10 mouse cellular contexts compared by ENCODE assay signal in genomic region chr9:14608521-14608920, GRCm38 (mm10). TPM values are rescaled to one million over a fixed set of nuclear protein-coding genes. Genes with fewer than 3 reads are reported as not detected.
DNase-seq lines count a peak whose midpoint lies in the region; ATAC-seq and TF ChIP-seq lines count a peak whose summit lies in the region.
"Had no signal": no experiment of that assay in that cellular context is flagged by ENCODE, and none has a peak within 500 bp of the region (broad histone marks: within the 10 kb centered on the region; RNA-seq: fewer than 3 reads in every experiment).

No protein-coding gene starts in this region.

- H3K4me2 ChIP-seq in lung, embryonic 14.5 days, result no peak overlapping the region
- H3K4me2 ChIP-seq in neural tube, embryonic 14.5 days (ENCODE audit: low read depth, low read length), result 0 out of 2 replicates have a peak overlapping the region, but pooled peaks have one; percentile 2

- ATAC-seq in lung, embryonic 14.5 days (ENCODE audit: insufficient read depth), result peak; percentile 74; the same call in 1 of the 2 replicates
- ATAC-seq in neural tube, embryonic 14.5 days (ENCODE audit: low read depth), result no peak

- no peak for TF ChIP-seq CTCF in lung, embryonic 14.5 days (IDR thresholded peaks at IDR 0.05; ENCODE audit: low read depth)

- H3K4me3 ChIP-seq in lung, embryonic 14.5 days (ENCODE audit: low read depth, low read length), result no peak overlapping the region
- no peak overlapping the region for H3K4me3 ChIP-seq in neural tube, embryonic 14.5 days (ENCODE audit: low read depth, low read length)

- H3K27me3 ChIP-seq in lung, embryonic 14.5 days (ENCODE audit: insufficient read depth, low read length), result no peaks in the 10 kb centered on the region
- no peaks in the 10 kb centered on the region for H3K27me3 ChIP-seq in neural tube, embryonic 14.5 days (ENCODE audit: control insufficient read depth, insufficient read depth, low read length)

- H3K9ac ChIP-seq in lung, embryonic 14.5 days, result no peak overlapping the region
- H3K9ac ChIP-seq in neural tube, embryonic 14.5 days (replicated peaks; ENCODE audit: low read depth, low read length), result no peak overlapping the region

- H3K4me1 ChIP-seq in lung, embryonic 14.5 days (ENCODE audit: insufficient read depth), result peaks cover 15% of the 10 kb centered on the region
- peaks cover 28% of the 10 kb centered on the region for H3K4me1 ChIP-seq in neural tube, embryonic 14.5 days (ENCODE audit: control insufficient read depth, insufficient read depth, low read length)

- peak; percentile 75 for DNase-seq in lung, embryonic 14.5 days
- no peak for DNase-seq in lung, postnatal 25 days (ENCODE audit: low spot score)
- DNase-seq in heart, adult 8-10 months (ENCODE audit: low spot score), result peak; percentile 75
- peak; percentile 59 for DNase-seq in kidney, adult 9 months
- DNase-seq in urinary bladder, postnatal 4 days (ENCODE audit: low spot score in 2 of 2), result no peak
- DNase-seq in layer of hippocampus, postnatal 10 days (ENCODE audit: low spot score in 2 of 2), result no peak
- DNase-seq in right cerebral cortex, adult 18-20 months, result no peak
- DNase-seq: embryo, embryonic 11 days; thymus, postnatal 14 days had no signal

- WGBS in lung, embryonic 14.5 days, result 44% methylated on average over 5 of the region's 5 CpGs
- WGBS in neural tube, embryonic 14.5 days, result 67% methylated on average over 5 of the region's 5 CpGs

- 0 out of 2 replicates have a peak, but pooled peaks cover 8% of the 10 kb centered on the region for H3K36me3 ChIP-seq in lung, embryonic 14.5 days (ENCODE audit: insufficient read depth)
- no peaks in the 10 kb centered on the region for H3K36me3 ChIP-seq in neural tube, embryonic 14.5 days (ENCODE audit: control insufficient read depth, insufficient read depth, low read length)

- H3K27ac ChIP-seq in lung, embryonic 14.5 days (ENCODE audit: low read depth), result no peak overlapping the region
- no peak overlapping the region for H3K27ac ChIP-seq in neural tube, embryonic 14.5 days (ENCODE audit: low read depth, low read length)

- H3K9me3 ChIP-seq in lung, embryonic 14.5 days (ENCODE audit: low read depth, low read length), result no peaks in the 10 kb centered on the region
- no peaks in the 10 kb centered on the region for H3K9me3 ChIP-seq in neural tube, embryonic 14.5 days (ENCODE audit: control insufficient read depth, low read length)

RNA-seq across cellular contexts. Expression of gene Amotl1, which starts 36.3 kb away (rescaled TPM):
- polyA plus RNA-seq in lung, embryonic 14.5 days (2014; fragmentation: Nextera tagmentation; extraction: Ambion mirVana), result 26.4 and 29.6 TPM in 2 replicates
- 10 to 100 TPM; 56.2 to 65.0 (median 58.1) TPM for total RNA-seq in heart, adult 8-10 months (2022)
- polyA plus RNA-seq in neural tube, embryonic 14.5 days (2014; fragmentation: Nextera tagmentation; extraction: Ambion mirVana), result 8.2 and 11.5 TPM in 2 replicates
- 10 to 100 TPM; 16.3 to 20.0 TPM for total RNA-seq in layer of hippocampus, postnatal 10 days (2021)

Comparison
In these comparisons a context has a peak if more than half of its experiments do, and no peak if none do; other contexts are left out.
1. DNase-seq: peak in lung, embryonic 14.5 days (single experiment), heart, adult 8-10 months (single experiment) and kidney, adult 9 months (single experiment); none in lung, postnatal 25 days (single experiment), urinary bladder, postnatal 4 days (0 of 2), layer of hippocampus, postnatal 10 days (0 of 2) and right cerebral cortex, adult 18-20 months (single experiment).